Mouse (Mus musculus) midbrain, embryonic 14.5 days (tissue): ENCODE measurements around the gene Uts2r. TPM values are rescaled to one million over a fixed set of nuclear protein-coding genes. Genes with fewer than 3 reads are reported as not detected.

Experiments used
- ATAC-seq: fragments of 200-750 bp; cut with Nextera tagmentation; 2 replicates; pipeline ENCODE4 v1.8.0; 2017; ENCODE audit warnings: moderate number of reproducible peaks, moderate library complexity; ENCODE audit not compliant: low FRiP score, low TSS enrichment
- DNase-seq: peaks from one replicate; pipeline ENCODE4 v3.0.0-alpha.2; 2015
- H3K27ac ChIP-seq: fragments of 300-500 bp; sonication (generic); replicated peaks from 2 replicates; pipeline ENCODE4 v1.5.1; 2014; ENCODE audit warnings: mild to moderate bottlenecking, low read depth, low read length, moderate library complexity
- H3K27me3 ChIP-seq: fragments of 300-500 bp; sonication (generic); 2 replicates; pipeline ENCODE4 v1.6.1; 2014; ENCODE audit warnings: low read length, control low read depth, mixed read lengths; ENCODE audit not compliant: control insufficient read depth, insufficient read depth
- H3K36me3 ChIP-seq: fragments of 300-500 bp; sonication (generic); 2 replicates; pipeline ENCODE4 v1.6.1; 2014; ENCODE audit warnings: low read length, control low read depth; ENCODE audit not compliant: control insufficient read depth, insufficient read depth
- H3K4me1 ChIP-seq: fragments of 300-500 bp; sonication (generic); 2 replicates; pipeline ENCODE4 v1.6.1; 2014; ENCODE audit warnings: mild to moderate bottlenecking, antibody characterized with exemption, low read length, control low read depth; ENCODE audit not compliant: control insufficient read depth, insufficient read depth
- H3K4me2 ChIP-seq: fragments of 300-500 bp; sonication (generic); 2 replicates; pipeline ENCODE4 v1.6.1; 2014; ENCODE audit warnings: mild to moderate bottlenecking, low read length, moderate library complexity
- H3K4me3 ChIP-seq: fragments of 300-500 bp; sonication (generic); replicated peaks from 2 replicates; pipeline ENCODE4 v1.5.1; 2014; ENCODE audit warnings: low read depth, low read length
- H3K9ac ChIP-seq: fragments of 300-500 bp; sonication (generic); replicated peaks from 2 replicates; pipeline ENCODE4 v1.6.1; 2014; ENCODE audit warnings: mild to moderate bottlenecking, low read length, moderate library complexity
- H3K9me3 ChIP-seq: fragments of 300-500 bp; sonication (generic); 2 replicates; pipeline ENCODE4 v1.6.1; 2016; ENCODE audit warnings: low read length, control low read depth, mixed read lengths; ENCODE audit not compliant: control insufficient read depth
- WGBS: fragments of 180-500 bp; shearing (Covaris S2); extraction: QIAGEN DNeasy Blood & Tissue Kit; methylation state at CpG from one replicate; pipeline ENCODE4 v1.1.7; 2014; 5-methylcytosine and 5-hydroxymethylcytosine counted together
- polyA plus RNA-seq: library from polyadenylated mRNA; unstranded; fragments of >200 nt; fragmentation: Nextera tagmentation; extraction: Ambion mirVana; gene quantifications from 2 replicates; pipeline ENCODE4 v1.2.1, GENCODE M21; 2014

Gene Uts2r
- polyA plus RNA-seq, 1 experiment from 2014 or later, result 0.45 TPM

- 83% methylated on average over 3 of the region's 3 CpGs for WGBS
- no peak overlapping the region for H3K9ac ChIP-seq
- no peak overlapping the region for H3K27ac ChIP-seq
- H3K4me3 ChIP-seq, result no peak overlapping the region
- H3K4me1 ChIP-seq, result no peaks in the 10 kb centered on the region
- H3K9me3 ChIP-seq, result no peaks in the 10 kb centered on the region
- ATAC-seq (no peak), DNase-seq (no peak)
- no peak overlapping the region for H3K4me2 ChIP-seq
- peaks cover 16% of the 10 kb centered on the region; the same call in 1 of the 2 replicates for H3K36me3 ChIP-seq
- H3K27me3 ChIP-seq, result no peaks in the 10 kb centered on the region
Measured at GRCm38 (mm10) chr11:121189681-121190080, 29.6 kb downstream of the Uts2r start.

- Histone ChIP-seq H3K27ac (no peak overlapping the region), H3K9ac (no peak overlapping the region), H3K4me2 (no peak overlapping the region), H3K27me3 (no peaks in the 10 kb centered on the region), H3K9me3 (no peaks in the 10 kb centered on the region), H3K4me1 (no peaks in the 10 kb centered on the region), H3K4me3 (no peak overlapping the region), H3K36me3 (peaks cover 20% of the 10 kb centered on the region; the same call in 1 of the 2 replicates)
- DNase-seq, result no peak
- WGBS, result 77% methylated on average over 2 of the region's 2 CpGs
- no peak for ATAC-seq
Measured at GRCm38 (mm10) chr11:121192742-121193141, 32.7 kb downstream of the Uts2r start.

GRCm38 (mm10) chr11:121193415-121193814, 33.3 kb downstream of the Uts2r start:
- no peak overlapping the region for H3K9ac ChIP-seq
- no peaks in the 10 kb centered on the region for H3K27me3 ChIP-seq
- no peak overlapping the region for H3K4me3 ChIP-seq
- H3K4me2 ChIP-seq, result no peak overlapping the region
- DNase-seq, result no peak
- ATAC-seq, result no peak
- no peaks in the 10 kb centered on the region for H3K4me1 ChIP-seq
- H3K27ac ChIP-seq, result no peak overlapping the region
- 90% methylated on average over 3 of the region's 3 CpGs for WGBS
- peaks cover 16% of the 10 kb centered on the region; the same call in 1 of the 2 replicates for H3K36me3 ChIP-seq
- H3K9me3 ChIP-seq, result no peaks in the 10 kb centered on the region

- Histone ChIP-seq H3K27me3 (no peaks in the 10 kb centered on the region), H3K4me1 (no peaks in the 10 kb centered on the region), H3K36me3 (0 out of 2 replicates have a peak, but pooled peaks cover 10% of the 10 kb centered on the region), H3K9ac (no peak overlapping the region), H3K4me2 (no peak overlapping the region), H3K27ac (no peak overlapping the region), H3K9me3 (no peaks in the 10 kb centered on the region), H3K4me3 (no peak overlapping the region)
- 74% methylated on average over 2 of the region's 2 CpGs for WGBS
- no peak for ATAC-seq
- DNase-seq, result no peak
Measured at GRCm38 (mm10) chr11:121198622-121199021, 38.6 kb downstream of the Uts2r start.

- Histone ChIP-seq H3K9me3 (no peaks in the 10 kb centered on the region), H3K9ac (no peak overlapping the region), H3K4me3 (no peak overlapping the region), H3K4me2 (no peak overlapping the region), H3K27me3 (no peaks in the 10 kb centered on the region), H3K36me3 (0 out of 2 replicates have a peak, but pooled peaks cover 6% of the 10 kb centered on the region), H3K27ac (no peak overlapping the region), H3K4me1 (no peaks in the 10 kb centered on the region)
- ATAC-seq, result no peak
- DNase-seq, result no peak
- 76% methylated on average over 4 of the region's 4 CpGs for WGBS
Measured at GRCm38 (mm10) chr11:121199851-121200250, 39.8 kb downstream of the Uts2r start.

GRCm38 (mm10) chr11:121200781-121201180, 40.7 kb downstream of the Uts2r start:
- no peak overlapping the region for H3K9ac ChIP-seq
- no peak overlapping the region for H3K4me3 ChIP-seq
- no peaks in the 10 kb centered on the region for H3K27me3 ChIP-seq
- no peaks in the 10 kb centered on the region for H3K9me3 ChIP-seq
- no peak overlapping the region for H3K4me2 ChIP-seq
- 94% methylated on average over 6 of the region's 6 CpGs for WGBS
- no peak for ATAC-seq
- H3K4me1 ChIP-seq, result no peaks in the 10 kb centered on the region; the same call in 1 of the 2 replicates
- H3K36me3 ChIP-seq, result no peaks in the 10 kb centered on the region
- DNase-seq, result no peak
- no peak overlapping the region for H3K27ac ChIP-seq

- DNase-seq, result peak; percentile 57
- Histone ChIP-seq H3K4me2 (no peak overlapping the region), H3K27me3 (no peaks in the 10 kb centered on the region), H3K9me3 (no peaks in the 10 kb centered on the region), H3K4me3 (no peak overlapping the region), H3K36me3 (no peaks in the 10 kb centered on the region), H3K4me1 (no peaks in the 10 kb centered on the region; the same call in 1 of the 2 replicates), H3K9ac (no peak overlapping the region), H3K27ac (no peak overlapping the region)
- ATAC-seq, result no peak
- WGBS, result 68% methylated on average over 11 of the region's 11 CpGs
Measured at GRCm38 (mm10) chr11:121201436-121202198, 41.5 kb downstream of the Uts2r start.

GRCm38 (mm10) chr11:121203859-121204160, 43.7 kb downstream of the Uts2r start:
- Histone ChIP-seq H3K27ac (peak overlapping the region; percentile 89), H3K9me3 (no peaks in the 10 kb centered on the region), H3K4me3 (peak overlapping the region; percentile 68), H3K36me3 (0 out of 2 replicates have a peak, but pooled peaks cover 5% of the 10 kb centered on the region), H3K9ac (peak overlapping the region; percentile 68), H3K27me3 (no peaks in the 10 kb centered on the region), H3K4me1 (no peaks in the 10 kb centered on the region; the same call in 1 of the 2 replicates), H3K4me2 (peak overlapping the region; percentile 71)
- no peak for DNase-seq
- WGBS, result 0% methylated on average over 5 of the region's 5 CpGs
- ATAC-seq, result no peak
